Comparison of ENCODE assay signal across 8 mouse cellular contexts in genomic region chr3:86787423-86788123, GRCm38 (mm10).
DNase-seq lines count a peak whose midpoint lies in the region; ATAC-seq and TF ChIP-seq lines count a peak whose summit lies in the region.

No protein-coding gene starts in this region.

- peak overlapping the region; percentile 57 for H3K27ac ChIP-seq in forebrain, embryonic 13.5 days
- H3K27ac ChIP-seq in limb, embryonic 14.5 days (replicated peaks; ENCODE audit: low read depth, low read length): 0 out of 2 replicates have a peak overlapping the region, but pooled peaks have one; percentile 46

- no peaks in the 10 kb centered on the region for H3K27me3 ChIP-seq in forebrain, embryonic 13.5 days
- no peaks in the 10 kb centered on the region for H3K27me3 ChIP-seq in limb, embryonic 14.5 days (ENCODE audit: control insufficient read depth, insufficient read depth, low read length)

- intact Hi-C loops in heart, postnatal 10 days (cut with DNase I): loop anchor here (1.0 kb wide), 1 partner anchor 25 kb away; no protein-coding TSS in a partner anchor

- TF ChIP-seq POLR2A in limb, embryonic 14.5 days (IDR thresholded peaks at IDR 0.05; ENCODE audit: borderline replicate concordance, extremely low read depth, insufficient read depth, insufficient read length): no peak

- DNase-seq in heart, adult 11 months: peak; percentile 72
- no peak for DNase-seq in heart, postnatal 10 days
- peak; percentile 41 for DNase-seq in Muller cell, postnatal 12 days (ENCODE audit: inconsistent ontology term)
- DNase-seq in limb, embryonic 14.5 days (ENCODE audit: low spot score): no peak
- DNase-seq in thymus, postnatal 36 days: no peak
- no peak for DNase-seq in frontal cortex, postnatal 14 days (ENCODE audit: low spot score in 2 of 2)

- no peak overlapping the region for H3K4me2 ChIP-seq in forebrain, embryonic 13.5 days
- no peak overlapping the region for H3K4me2 ChIP-seq in limb, embryonic 14.5 days (replicated peaks; ENCODE audit: low read depth, low read length, severe bottlenecking)

- peak; percentile 22 for ATAC-seq in forebrain, embryonic 13.5 days
- ATAC-seq in limb, embryonic 14.5 days (ENCODE audit: low FRiP score, low read depth): no peak
- no peak for ATAC-seq in megakaryocyte progenitor cell, adult 5-6 weeks (replicated peaks; ENCODE audit: poor library complexity)

- peaks cover 81% of the 10 kb centered on the region for H3K36me3 ChIP-seq in forebrain, embryonic 13.5 days (ENCODE audit: poor library complexity, severe bottlenecking)
- 0 out of 2 replicates have a peak, but pooled peaks cover 3% of the 10 kb centered on the region for H3K36me3 ChIP-seq in limb, embryonic 14.5 days (ENCODE audit: control insufficient read depth, insufficient read depth, low read length)

- WGBS in forebrain, embryonic 13.5 days: 87% methylated on average over 10 of the region's 10 CpGs
- 77% methylated on average over 10 of the region's 10 CpGs for WGBS in limb, embryonic 14.5 days

- H3K4me1 ChIP-seq in forebrain, embryonic 13.5 days: peaks cover 47% of the 10 kb centered on the region
- H3K4me1 ChIP-seq in limb, embryonic 14.5 days (ENCODE audit: control insufficient read depth, insufficient read depth, low read length): peaks cover 11% of the 10 kb centered on the region

- no peak overlapping the region for H3K4me3 ChIP-seq in forebrain, embryonic 13.5 days
- H3K4me3 ChIP-seq in limb, embryonic 14.5 days (replicated peaks; ENCODE audit: low read length): no peak overlapping the region

- H3K9ac ChIP-seq in forebrain, embryonic 13.5 days: peak overlapping the region; percentile 8; the same call in 1 of the 2 replicates
- no peak overlapping the region for H3K9ac ChIP-seq in limb, embryonic 14.5 days (ENCODE audit: low read depth, low read length, severe bottlenecking)

- no peaks in the 10 kb centered on the region for H3K9me3 ChIP-seq in forebrain, embryonic 13.5 days (replicated peaks)
- H3K9me3 ChIP-seq in limb, embryonic 14.5 days (ENCODE audit: control insufficient read depth, low read length): no peaks in the 10 kb centered on the region

Comparison
In these comparisons a context has a peak if more than half of its experiments do, and no peak if none do; other contexts are left out.
1. DNase-seq: peak in heart, adult 11 months (single experiment) and Muller cell, postnatal 12 days (single experiment); none in heart, postnatal 10 days (0 of 2), limb, embryonic 14.5 days (single experiment), thymus, postnatal 36 days (0 of 2) and frontal cortex, postnatal 14 days (0 of 2).